Mouse (Mus musculus) large intestine, adult 2 months (tissue): ENCODE measurements at regions not wholly inside any gene's neighbourhood (a gene's known extent, or its start where the extent isn't known, plus 50 kb on each side); places are given as distances from the start of the nearest gene placed in this dataset.
A peak's percentile ranks its signal among the peaks of the same experiment; 100 is the strongest.

Source experiments
- DNase-seq: peaks from one replicate; pipeline ENCODE4 v3.0.0-alpha.2; 2012; ENCODE audit warnings: low read depth, low spot score
- WGBS: fragments of 180-500 bp; shearing (Covaris S2); methylation state at CpG from one replicate; pipeline ENCODE4 v1.1.7; 2018; 5-methylcytosine and 5-hydroxymethylcytosine counted together

- WGBS: 84% methylated on average over 3 of the region's 3 CpGs
- no peak for DNase-seq
These were observed 102.5 kb upstream of the Rreb1 start for GRCm38 (mm10) chr13:37675718-37676117.

DNA sequence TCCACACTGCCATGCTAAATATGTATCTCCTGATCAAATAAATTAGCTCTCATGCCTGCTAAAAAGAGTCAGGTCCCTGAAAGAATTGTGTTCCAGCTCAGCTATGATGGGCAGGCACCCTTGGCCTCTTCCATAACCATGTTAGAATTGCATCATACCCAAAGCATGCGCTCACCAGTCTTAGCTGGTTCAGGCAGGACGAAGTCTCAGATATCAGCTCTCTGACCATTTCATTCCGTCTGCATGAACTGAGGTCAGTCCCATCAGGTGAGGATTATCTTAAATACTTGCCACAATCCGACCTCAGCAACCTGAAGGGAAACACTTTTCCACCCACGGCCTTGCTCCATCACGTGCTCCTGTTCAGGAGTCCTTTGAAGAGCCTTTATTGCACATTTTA, 101.3 kb upstream of the Rreb1 start:
- 76% methylated on average over 6 of the region's 6 CpGs for WGBS
- DNase-seq: no peak

GRCm38 (mm10) chr13:37678251-37678650, 99.9 kb upstream of the Rreb1 start:
- 84% methylated on average over 12 of the region's 12 CpGs for WGBS

DNA sequence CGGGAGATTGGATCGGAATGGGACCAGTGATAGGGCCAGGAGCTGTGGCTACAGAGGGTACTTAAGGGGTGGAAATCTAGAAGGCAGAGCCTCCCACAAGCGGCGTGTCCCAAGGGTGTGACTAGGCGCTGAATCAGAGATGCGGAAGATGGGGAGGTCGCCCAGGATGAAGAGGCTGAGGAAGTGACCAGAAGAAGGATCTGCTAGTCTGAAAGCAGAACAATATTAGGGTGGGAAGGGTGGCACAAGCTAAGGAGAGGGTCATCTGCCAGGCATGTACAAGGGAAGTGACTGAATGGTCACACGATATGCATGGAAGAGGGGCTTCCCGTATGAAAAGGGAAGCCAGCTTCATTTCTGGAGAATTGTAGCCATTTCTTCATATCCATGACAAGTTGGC, 99.4 kb upstream of the Rreb1 start:
- 90% methylated on average over 9 of the region's 9 CpGs for WGBS
- DNase-seq: no peak

More at GRCm38 (mm10) chr13:37678251-37678650, 99.9 kb upstream of the Rreb1 start:
- DNase-seq: no peak

DNA sequence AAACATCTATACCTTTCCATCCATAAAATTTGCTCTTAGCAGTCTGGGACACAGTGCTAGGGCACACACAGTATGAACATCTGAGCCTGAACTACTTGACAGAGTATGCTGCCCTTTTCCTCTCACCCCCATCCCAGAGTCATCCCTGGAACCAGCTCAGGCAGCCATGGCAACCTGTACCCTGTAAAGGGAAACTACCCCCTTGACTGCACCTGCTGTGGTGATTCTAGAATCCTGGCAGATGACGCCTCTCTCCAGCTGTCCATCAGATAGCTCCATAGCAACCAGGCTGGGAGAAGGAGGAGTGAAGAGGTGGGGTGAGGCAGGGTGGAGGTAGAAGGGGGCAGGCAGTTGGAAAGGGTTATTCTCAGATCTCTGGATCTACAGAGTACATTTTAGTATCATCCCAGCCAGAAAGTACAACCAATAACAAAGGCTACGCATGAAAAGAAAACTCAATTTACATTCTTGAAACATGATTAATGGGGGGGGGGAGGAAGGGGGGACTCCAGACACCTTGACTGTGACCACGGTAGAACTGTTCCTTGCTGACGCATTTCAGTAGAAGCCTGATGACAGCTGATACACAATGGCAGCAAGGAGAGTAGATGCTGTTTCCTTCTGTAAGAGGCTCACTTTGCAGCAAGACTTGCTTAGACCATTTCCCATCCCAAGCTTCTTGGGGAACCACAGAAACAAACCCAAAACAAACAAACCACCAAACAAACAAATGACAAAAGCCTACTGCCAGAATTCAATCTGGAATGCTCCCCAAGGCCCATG, 97.2 kb upstream of the Rreb1 start:
- WGBS: 53% methylated on average over 4 of the region's 4 CpGs
- DNase-seq: no peak

DNA sequence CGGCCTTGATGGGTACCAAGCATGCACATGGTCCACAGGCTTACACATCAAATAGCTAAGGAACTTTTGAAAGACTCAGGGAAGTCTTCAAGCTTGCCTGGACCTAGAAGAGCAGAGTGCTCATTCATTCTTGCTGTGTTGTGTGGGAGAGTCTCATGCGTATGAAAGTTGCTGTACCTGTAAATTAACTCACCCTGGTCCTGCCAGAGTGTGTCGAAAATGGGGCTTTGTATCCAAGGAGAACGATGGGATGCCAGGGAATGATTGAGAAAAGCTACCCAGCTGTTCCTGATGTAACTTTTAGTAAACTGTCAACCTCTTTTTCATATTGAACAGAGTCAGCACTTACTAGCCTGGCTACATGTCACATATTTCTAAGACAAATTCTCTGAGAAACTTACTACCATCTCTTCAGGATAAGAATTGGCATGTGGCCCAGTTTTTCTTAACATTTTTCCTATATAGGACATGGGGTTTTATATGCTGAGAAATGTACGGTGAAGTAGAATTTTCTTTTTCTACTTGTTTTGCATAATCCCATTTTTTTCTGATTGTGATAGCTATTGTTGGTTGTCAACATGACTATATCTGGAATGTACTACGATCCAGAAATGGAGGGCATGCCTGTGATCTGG, 95.0 kb upstream of the Rreb1 start:
- no peak for DNase-seq
- 89% methylated on average over 6 of the region's 6 CpGs for WGBS

DNA sequence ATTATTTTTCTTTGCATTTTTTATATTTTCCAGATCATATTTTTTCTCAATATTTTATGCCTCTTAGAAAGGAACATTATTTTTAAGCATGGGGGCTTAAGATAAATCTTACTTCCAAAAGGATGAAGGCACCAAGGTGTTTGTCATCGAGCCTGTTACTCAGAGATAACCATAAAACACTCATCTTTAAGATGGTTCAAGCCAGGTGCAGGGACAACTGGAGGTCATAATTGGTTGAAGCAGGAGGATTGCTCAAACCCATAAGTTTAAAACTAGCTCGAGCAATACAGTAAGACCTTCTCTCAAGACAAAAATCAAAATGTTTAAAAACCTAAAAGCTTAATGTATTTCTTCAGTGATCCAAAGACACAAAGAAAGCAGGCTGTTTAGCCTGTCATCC, 92.6 kb upstream of the Rreb1 start:
- 62% methylated on average over 2 of the region's 2 CpGs for WGBS

GRCm38 (mm10) chr13:37686109-37686508, 92.1 kb upstream of the Rreb1 start:
- 24% methylated on average over 2 of the region's 2 CpGs for whole genome bisulfite sequencing
- peak; percentile 73 for DNase-seq

More for the DNA sequence above, 92.6 kb upstream of the Rreb1 start:
- no peak for DNase-seq

DNA sequence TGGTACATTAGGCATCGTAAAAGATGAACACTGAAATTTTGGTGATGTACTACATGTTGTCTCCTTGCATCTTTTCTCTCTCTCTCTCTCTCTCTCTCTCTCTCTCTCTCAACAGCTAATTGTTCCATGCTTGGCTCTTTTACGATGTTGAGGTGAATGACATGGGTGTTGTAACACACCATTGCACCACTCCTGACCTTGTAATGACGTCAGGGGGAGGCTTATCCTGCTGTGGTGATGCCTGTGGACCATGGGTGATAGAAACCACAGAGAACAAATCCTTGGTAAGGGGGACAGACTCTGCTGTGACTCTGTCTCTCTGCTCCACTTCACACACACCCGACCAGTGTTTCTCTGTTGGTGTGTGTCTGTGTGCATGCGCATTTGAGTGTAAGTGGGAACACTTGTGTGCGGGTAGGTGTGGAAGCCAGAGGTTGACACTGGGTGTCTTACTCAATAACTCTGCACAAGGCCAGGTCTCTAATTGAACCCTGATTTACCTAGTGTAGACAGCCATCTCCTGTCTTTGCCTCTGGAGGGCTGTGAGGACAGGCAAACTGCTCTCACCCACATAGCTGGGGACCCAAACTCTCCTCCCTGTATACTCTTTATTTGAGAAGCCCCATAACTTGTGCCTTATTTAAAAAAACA, 88.9 kb upstream of the Rreb1 start:
- 76% methylated on average over 6 of the region's 6 CpGs for WGBS
- no peak for DNase-seq

DNA sequence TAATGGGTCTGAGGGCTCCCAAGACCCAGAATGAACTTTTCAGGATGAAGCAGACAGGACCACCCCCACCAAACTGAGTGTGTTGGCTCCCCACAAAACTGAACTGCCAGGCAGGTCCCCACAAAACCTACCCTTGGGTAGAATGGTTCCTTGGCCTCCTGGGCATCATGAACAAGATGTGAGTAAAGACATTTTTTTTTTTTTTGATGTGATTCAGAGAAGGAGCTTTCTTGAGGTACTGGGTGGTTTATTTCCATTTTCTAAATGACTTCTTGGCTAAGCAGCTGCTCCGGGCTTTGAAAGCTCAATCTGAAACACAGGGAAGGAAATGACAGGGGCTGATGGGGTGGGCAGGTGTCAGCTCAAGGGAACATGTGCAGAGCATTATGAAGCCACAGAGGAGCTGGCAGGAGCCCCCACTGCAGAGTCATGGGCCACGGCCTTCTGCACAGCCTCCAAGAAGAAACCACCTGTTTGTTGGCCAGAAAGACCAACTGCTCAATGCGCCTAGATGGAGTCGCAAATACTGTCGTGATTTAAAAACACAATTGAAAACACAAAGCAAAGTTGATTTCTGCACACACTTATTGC, 86.2 kb upstream of the Rreb1 start:
- DNase-seq: no peak
- WGBS: 79% methylated on average over 5 of the region's 5 CpGs

DNA sequence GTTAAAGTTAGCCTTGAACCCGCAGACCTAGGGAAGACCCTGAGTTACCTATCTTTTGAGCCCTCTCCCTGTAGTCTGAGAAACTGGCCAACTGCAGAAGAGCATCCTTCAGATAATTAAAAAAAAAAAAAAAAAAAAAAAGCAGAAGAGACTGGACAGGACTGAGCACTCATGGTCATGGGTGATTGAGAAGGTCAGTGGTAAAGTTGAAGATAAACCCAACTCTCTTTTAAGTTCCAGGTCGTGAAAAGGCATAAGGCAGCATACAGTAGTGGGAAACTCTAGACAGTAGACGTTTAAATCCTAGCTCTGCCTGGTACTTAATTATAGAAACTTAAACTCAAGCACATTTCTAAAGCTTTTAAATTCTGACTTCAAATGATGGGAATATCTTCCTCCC, 84.6 kb upstream of the Rreb1 start:
- no peak for DNase-seq
- 88% methylated on average over 3 of the region's 3 CpGs for WGBS

DNA sequence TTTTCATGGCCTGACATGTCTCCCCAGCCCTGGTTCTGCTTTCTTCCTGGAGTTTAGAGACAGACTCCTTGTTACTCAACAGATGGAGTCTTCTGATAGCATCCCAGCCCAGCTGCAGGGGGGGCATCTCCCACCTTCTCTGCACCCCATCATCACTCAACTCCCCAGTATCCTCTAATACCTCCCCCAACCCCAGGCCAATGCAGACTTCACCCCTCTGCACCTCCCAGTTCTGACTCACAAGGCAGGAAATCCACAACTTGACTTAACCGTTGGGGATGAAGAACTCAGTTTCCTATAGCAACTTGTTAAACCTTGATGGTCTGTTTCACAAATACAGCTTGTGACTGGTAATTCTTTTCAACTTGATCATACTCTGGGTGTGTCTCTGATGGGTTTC, 73.7 kb upstream of the Rreb1 start:
- no peak for DNase-seq
- WGBS: 54% methylated on average over 1 of the region's 1 CpGs

DNA sequence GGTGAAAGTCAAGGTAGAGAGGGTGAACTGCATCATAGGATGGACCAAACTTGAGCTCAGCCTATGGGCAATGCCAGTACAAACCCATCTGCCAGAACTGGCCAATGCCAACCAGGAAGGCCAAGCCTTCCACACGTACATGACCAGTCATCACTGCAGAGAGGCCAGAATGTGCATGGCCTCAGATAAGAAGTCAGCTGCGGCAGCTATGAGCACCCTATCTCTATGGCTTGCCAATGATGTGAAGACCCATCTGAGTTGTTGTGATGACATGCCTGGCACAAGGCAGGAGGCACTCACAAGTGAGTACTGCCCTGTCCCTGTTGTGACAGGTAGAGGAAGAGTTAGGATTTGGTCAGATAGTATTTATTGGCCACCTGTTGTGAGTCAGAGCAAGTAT, 72.7 kb upstream of the Rreb1 start:
- 59% methylated on average over 2 of the region's 2 CpGs for WGBS
- DNase-seq: no peak

GRCm38 (mm10) chr13:37710913-37711312, 67.3 kb upstream of the Rreb1 start:
- DNase-seq: no peak
- WGBS: 77% methylated on average over 5 of the region's 5 CpGs

DNA sequence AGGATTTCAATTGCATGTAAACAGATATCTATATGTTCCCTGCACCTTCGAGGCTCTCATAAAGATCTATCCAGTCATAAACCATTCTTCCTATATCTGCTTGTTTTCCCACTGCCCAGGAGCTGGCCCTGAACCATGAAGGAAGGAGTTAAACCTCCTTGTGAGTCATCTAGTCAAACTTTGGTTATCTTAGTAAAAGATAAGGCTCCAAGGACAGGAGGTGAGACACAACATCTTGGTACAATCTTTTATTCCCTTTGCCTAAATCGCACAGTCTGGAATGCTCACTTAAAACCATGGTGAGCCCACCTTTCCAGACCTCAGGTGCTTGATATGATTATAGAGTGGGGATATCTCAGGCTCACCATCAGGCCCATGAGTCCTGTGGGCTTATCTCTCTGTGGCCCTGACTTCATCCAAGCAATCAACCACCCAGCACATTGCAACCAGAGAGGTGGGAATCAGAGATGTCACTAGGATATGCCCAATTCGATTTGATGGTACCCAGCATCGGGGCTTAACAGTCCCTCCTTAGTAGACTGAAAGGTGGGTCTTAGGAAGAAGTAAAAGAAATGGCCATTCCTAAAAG, 65.2 kb upstream of the Rreb1 start:
- WGBS: 44% methylated on average over 4 of the region's 4 CpGs
- DNase-seq: no peak

DNA sequence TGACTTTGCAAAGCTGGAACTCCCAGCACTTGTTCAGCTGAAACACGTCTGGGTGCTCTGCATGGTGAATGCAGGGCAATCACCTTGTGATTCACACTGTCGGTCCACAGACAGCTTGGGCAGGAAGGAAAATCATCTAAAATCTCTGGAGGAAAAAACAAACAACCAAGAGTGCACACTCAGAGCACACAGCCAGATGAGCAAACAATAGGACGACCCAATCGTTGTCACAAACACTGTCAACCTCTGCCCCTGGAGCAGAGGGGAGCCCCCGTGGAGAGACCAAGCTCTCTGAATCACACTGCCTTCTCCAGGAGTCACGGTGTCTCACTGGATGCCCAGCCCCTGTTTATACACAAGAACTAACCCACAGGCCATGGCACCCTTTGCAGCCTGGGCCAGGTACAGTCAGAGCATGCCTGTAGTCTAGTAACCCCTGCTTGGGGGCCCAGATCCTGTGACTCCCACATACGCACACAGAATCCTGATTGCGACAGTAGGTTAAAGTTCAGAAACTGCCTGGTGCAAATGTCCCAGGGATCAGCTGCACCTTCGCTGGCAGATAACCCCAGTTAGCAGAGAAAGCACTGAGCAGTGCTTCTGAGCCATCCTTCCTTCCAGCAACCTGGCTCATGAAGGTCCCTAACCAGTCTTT, 63.0 kb upstream of the Rreb1 start:
- DNase-seq: no peak
- WGBS: 27% methylated on average over 9 of the region's 9 CpGs

DNA sequence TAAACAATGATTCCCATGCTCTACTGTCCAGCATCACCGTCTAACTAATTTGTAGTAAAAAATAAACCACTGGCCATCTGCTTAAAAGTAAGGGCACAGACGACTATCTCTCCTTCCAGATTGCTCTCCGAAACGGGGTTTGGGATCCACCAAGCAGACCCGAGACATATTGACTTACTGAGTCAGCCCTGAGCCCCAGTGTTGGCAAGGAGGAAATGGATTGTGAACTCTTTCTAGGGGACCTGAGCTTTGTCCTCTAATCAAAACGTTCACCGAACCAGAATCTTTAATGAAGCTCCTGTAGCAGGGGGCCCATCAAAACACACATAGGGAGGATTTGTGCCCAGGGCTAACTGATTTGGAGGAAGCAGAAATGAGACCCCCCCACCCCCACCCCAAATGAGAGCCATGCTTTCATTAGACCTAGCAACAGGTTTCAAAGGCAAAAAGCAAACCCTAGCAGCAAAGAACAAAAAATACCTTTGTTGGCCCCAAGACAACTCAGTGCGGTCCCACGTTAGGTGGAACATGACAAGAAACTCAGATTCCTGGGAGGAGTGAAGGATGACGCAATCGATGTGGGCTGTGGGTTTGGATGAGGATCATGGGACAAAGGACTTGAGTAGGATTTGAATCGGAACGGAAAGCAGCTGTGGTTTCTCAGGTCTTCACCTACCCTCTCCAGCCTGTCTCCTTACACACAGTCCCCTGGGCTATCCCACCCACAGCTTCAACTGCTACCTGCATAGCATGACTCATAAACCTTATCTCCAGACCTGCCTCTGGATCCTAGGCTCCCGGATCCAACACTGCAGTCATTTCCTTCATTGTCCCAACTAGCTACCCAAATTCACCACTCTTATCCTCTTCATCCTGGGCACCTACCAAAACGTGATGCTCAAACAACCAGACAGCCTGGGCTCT, 62.2 kb upstream of the Rreb1 start:
- 49% methylated on average over 15 of the region's 15 CpGs for WGBS
- no peak for DNase-seq

GRCm38 (mm10) chr13:37717793-37718192, 60.4 kb upstream of the Rreb1 start:
- no peak for DNase-seq
- 81% methylated on average over 1 of the region's 1 CpGs for WGBS

- 77% methylated on average over 4 of the region's 4 CpGs for WGBS
- no peak for DNase-seq
These were observed 59.8 kb upstream of the Rreb1 start for GRCm38 (mm10) chr13:37718364-37718763.
